Mouse (Mus musculus) cerebellum, adult 2 months (tissue): ENCODE data around the gene Bach2. TPM values are rescaled to one million over a fixed set of nuclear protein-coding genes. Genes with fewer than 3 reads are reported as not detected.
A peak's percentile ranks its signal among the peaks of the same experiment; 100 is the strongest.

ENCODE experiments used
- DNase-seq, 2 experiments: peaks; one replicate each; pipeline ENCODE4 v3.0.0; 2021
- H3K27ac ChIP-seq: fragments of 200-500 bp; 2 replicates; pipeline ENCODE4 v1.5.1; 2012; ENCODE audit warnings: low read length, control low read depth, inconsistent platforms; ENCODE audit not compliant: insufficient read depth
- H3K27me3 ChIP-seq: fragments of 200-500 bp; 2 replicates; pipeline ENCODE4 v1.6.1; 2012; ENCODE audit warnings: inconsistent platforms, mild to moderate bottlenecking, low read length, moderate library complexity; ENCODE audit not compliant: control insufficient read depth, insufficient read depth
- H3K4me1 ChIP-seq: fragments of 200-500 bp; 2 replicates; pipeline ENCODE4 v1.6.1; 2011; ENCODE audit warnings: low read length; ENCODE audit not compliant: control insufficient read depth, insufficient read depth
- H3K4me3 ChIP-seq: fragments of 200-500 bp; replicated peaks from 2 replicates; pipeline ENCODE3; 2011; ENCODE audit warnings: mild to moderate bottlenecking, low read depth, low read length, control low read depth; ENCODE audit not compliant: insufficient read depth
- CTCF ChIP-seq: fragments of 200-500 bp; IDR thresholded peaks from 2 replicates; pipeline ENCODE4 v1.5.1; 2011; ENCODE audit warnings: low read depth, mild to moderate bottlenecking, control low read depth, low read length, moderate library complexity, borderline replicate concordance; ENCODE audit not compliant: insufficient read depth
- POLR2A ChIP-seq: fragments of 200-500 bp; IDR thresholded peaks from 2 replicates; pipeline ENCODE4 v1.6.1; 2011; ENCODE audit warnings: low read length, control low read depth, borderline replicate concordance; ENCODE audit not compliant: insufficient read depth
- WGBS: fragments of 180-500 bp; shearing (Covaris S2); methylation state at CpG from one replicate; pipeline ENCODE4 v1.1.7; 2018; 5-methylcytosine and 5-hydroxymethylcytosine counted together
- polyA plus RNA-seq: library from polyadenylated mRNA; depleted of rRNA; stranded (reverse); fragments of >200 nt; gene quantifications from 2 replicates; pipeline ENCODE4 v1.2.3, GENCODE M21; 2012

Bach2 gene
- polyA plus RNA-seq, 1 experiment: 4.7 TPM

DNA sequence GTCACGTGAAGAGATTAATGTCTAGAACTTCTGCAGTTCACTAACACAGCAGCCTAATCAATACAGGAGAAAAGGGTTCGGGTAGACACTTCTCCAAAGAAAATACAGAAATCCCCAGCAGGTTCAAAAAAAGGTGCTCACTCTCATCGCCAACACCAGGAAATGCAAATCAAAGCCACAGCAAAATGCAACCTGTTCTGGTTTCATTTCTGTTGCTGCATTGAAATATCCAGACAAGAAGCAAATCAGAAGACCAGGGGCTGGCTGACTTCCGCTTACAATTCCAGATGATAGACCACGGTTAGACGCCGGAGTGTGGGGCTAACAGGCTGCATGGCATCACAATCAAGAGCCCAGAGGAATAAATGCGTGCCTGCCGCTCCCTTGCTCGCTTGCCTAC is 9.3 kb upstream of the Bach2 start:
- WGBS: 87% methylated on average over 10 of the region's 10 CpGs
- TF ChIP-seq CTCF: no peak
- no peak for TF ChIP-seq POLR2A
- no peak for DNase-seq
- no peaks in the 10 kb centered on the region; the same call in 1 of the 2 replicates for H3K4me1 ChIP-seq
- no peak overlapping the region for H3K27ac ChIP-seq
- no peak overlapping the region for H3K4me3 ChIP-seq
- H3K27me3 ChIP-seq: no peaks in the 10 kb centered on the region

- no peaks in the 10 kb centered on the region for H3K27me3 ChIP-seq
- no peak overlapping the region for H3K4me3 ChIP-seq
- WGBS: 87% methylated on average over 11 of the region's 11 CpGs
- no peak for TF ChIP-seq CTCF
- no peak for TF ChIP-seq POLR2A
- no peaks in the 10 kb centered on the region; the same call in 1 of the 2 replicates for H3K4me1 ChIP-seq
- H3K27ac ChIP-seq: no peak overlapping the region
- no peak for DNase-seq
Measured at GRCm38 (mm10) chr4:32231258-32232055, 7.1 kb upstream of the Bach2 start.

GRCm38 (mm10) chr4:32235920-32236705 is 2.5 kb upstream of the Bach2 start:
- Histone ChIP-seq H3K27me3 (no peaks in the 10 kb centered on the region), H3K4me3 (no peak overlapping the region), H3K27ac (no peak overlapping the region), H3K4me1 (no peaks in the 10 kb centered on the region; the same call in none of the 2 replicates)
- WGBS: 79% methylated on average over 16 of the region's 16 CpGs
- DNase-seq: no peak
- TF ChIP-seq POLR2A (no peak), CTCF (no peak)

- no peaks in the 10 kb centered on the region for H3K27me3 ChIP-seq
- WGBS: 1% methylated on average over 83 of the region's 100 CpGs
- TF ChIP-seq POLR2A: 0 out of 2 replicates have a peak, but pooled peaks have one; percentile 5
- no peak for TF ChIP-seq CTCF
- peak; percentile 73 to 80 for DNase-seq
- H3K4me1 ChIP-seq: peaks cover 5% of the 10 kb centered on the region
- peak overlapping the region; percentile 72 for H3K27ac ChIP-seq
- peak overlapping the region; percentile 69 for H3K4me3 ChIP-seq
Measured at GRCm38 (mm10) chr4:32238921-32239748, 531 bp downstream of the Bach2 start.

DNA sequence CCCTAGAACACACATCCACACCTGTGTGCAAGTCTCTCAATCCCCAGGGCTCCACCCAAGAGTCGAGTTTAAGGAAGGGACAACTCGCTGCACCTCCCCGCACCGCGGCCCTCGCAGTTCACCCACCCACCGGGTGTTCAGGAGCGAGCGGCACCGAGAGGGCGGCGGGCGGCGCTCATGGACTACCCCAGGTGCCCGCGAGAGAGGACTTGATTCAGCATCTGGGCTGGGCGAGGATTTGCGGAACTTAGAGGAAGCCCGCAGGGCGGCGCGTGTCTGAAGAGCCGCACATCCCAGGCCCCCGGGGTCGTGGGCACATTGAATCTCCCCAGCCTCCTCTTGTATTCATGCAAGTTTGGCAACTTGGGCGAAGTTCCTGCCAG is 1.1 kb downstream of the Bach2 start:
- H3K4me1 ChIP-seq: peaks cover 5% of the 10 kb centered on the region
- peak overlapping the region; percentile 69 for H3K4me3 ChIP-seq
- 1% methylated on average over 26 of the region's 26 CpGs for WGBS
- H3K27me3 ChIP-seq: no peaks in the 10 kb centered on the region
- no peak; the same call in 1 of the 2 replicates for TF ChIP-seq CTCF
- TF ChIP-seq POLR2A: no peak
- peak in 1 of 2 experiments; percentile 76 for DNase-seq
- peak overlapping the region; percentile 58 for H3K27ac ChIP-seq

DNA sequence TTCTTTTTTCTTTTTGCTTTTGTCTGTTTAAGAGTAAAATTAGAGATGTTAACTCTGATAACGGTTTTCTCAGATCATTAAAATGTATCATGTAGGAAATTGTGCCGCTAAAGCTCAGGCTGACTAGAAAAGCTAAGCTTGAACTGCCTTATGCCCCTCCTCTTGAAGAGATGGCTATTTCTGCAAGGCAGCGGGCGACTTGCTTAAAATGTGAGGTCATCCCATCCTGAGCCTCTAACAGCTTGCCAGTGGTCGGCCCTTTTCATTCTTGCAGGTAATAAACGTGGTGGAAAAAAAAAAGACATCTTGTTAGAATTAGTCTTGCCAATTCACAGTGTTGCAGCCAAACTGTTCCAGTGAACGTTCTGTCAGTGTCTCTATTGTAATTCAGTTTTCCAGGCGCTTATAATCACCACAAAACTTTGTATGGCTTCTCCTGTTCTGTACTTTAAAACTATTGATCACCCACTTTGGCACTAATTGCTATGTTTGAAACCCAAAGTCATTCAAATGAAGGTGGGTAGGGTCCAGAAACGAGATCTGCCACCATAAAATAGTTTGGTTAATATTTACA is 1.9 kb downstream of the Bach2 start:
- H3K4me1 ChIP-seq: peaks cover 5% of the 10 kb centered on the region
- no peaks in the 10 kb centered on the region for H3K27me3 ChIP-seq
- TF ChIP-seq CTCF (no peak), POLR2A (no peak)
- H3K27ac ChIP-seq: no peak overlapping the region
- WGBS: 43% methylated on average over 9 of the region's 9 CpGs
- H3K4me3 ChIP-seq: no peak overlapping the region
- DNase-seq: no peak
